Mouse (Mus musculus) olfactory bulb, adult 2 months (tissue): ENCODE measurements around the gene Bcar3.

Source experiments
- CTCF ChIP-seq: fragments of 200-500 bp; IDR thresholded peaks from 2 replicates; pipeline ENCODE4 v1.5.1; 2012; ENCODE audit warnings: low read depth, mild to moderate bottlenecking, low read length, moderate library complexity; ENCODE audit not compliant: insufficient read depth
- POLR2A ChIP-seq: fragments of 200-500 bp; IDR thresholded peaks from 2 replicates; pipeline ENCODE4 v1.6.1; 2012; ENCODE audit warnings: mild to moderate bottlenecking, low read depth, low read length, moderate library complexity; ENCODE audit not compliant: insufficient read depth

GRCm38 (mm10) chr3:122391816-122392215 is 97.9 kb downstream of the Bcar3 start:
- TF ChIP-seq CTCF, result no peak
- no peak for TF ChIP-seq POLR2A
